Mouse (Mus musculus) lung, embryonic 15.5 days (tissue): ENCODE measurements at regions not wholly inside any gene's neighbourhood (a gene's known extent, or its start where the extent isn't known, plus 50 kb on each side); places are given as distances from the start of the nearest gene placed in this dataset.
A peak's percentile ranks its signal among the peaks of the same experiment; 100 is the strongest.

Experiments
- ATAC-seq: fragments of 200-750 bp; cut with Nextera tagmentation; 2 replicates; pipeline ENCODE4 v1.8.0; 2017; ENCODE audit warnings: moderate number of reproducible peaks, borderline replicate concordance; ENCODE audit not compliant: low FRiP score, low TSS enrichment; ENCODE audit errors: extremely low read depth
- H3K27ac ChIP-seq: fragments of 300-500 bp; sonication (generic); 2 replicates; pipeline ENCODE4 v1.5.1; 2015; ENCODE audit warnings: moderate library complexity, mild to moderate bottlenecking, inconsistent platforms
- H3K27me3 ChIP-seq: fragments of 300-500 bp; sonication (generic); 2 replicates; pipeline ENCODE4 v1.6.1; 2015; ENCODE audit warnings: inconsistent platforms
- H3K36me3 ChIP-seq: fragments of 300-500 bp; sonication (generic); 2 replicates; pipeline ENCODE4 v1.6.1; 2015; ENCODE audit warnings: inconsistent platforms
- H3K4me1 ChIP-seq: fragments of 300-500 bp; sonication (generic); 2 replicates; pipeline ENCODE4 v1.6.1; 2015; ENCODE audit warnings: inconsistent platforms
- H3K4me2 ChIP-seq: fragments of 300-500 bp; sonication (generic); 2 replicates; pipeline ENCODE4 v1.6.1; 2015; ENCODE audit warnings: inconsistent platforms, mild to moderate bottlenecking, moderate library complexity
- H3K4me3 ChIP-seq: fragments of 300-500 bp; sonication (generic); 2 replicates; pipeline ENCODE4 v1.5.1; 2015; ENCODE audit warnings: mild to moderate bottlenecking, inconsistent platforms
- H3K9ac ChIP-seq: fragments of 300-500 bp; sonication (generic); 2 replicates; pipeline ENCODE4 v1.6.1; 2015; ENCODE audit warnings: inconsistent platforms
- H3K9me3 ChIP-seq: fragments of 300-500 bp; sonication (generic); 2 replicates; pipeline ENCODE4 v1.6.1; 2016; ENCODE audit warnings: inconsistent platforms
- WGBS: fragments of 180-500 bp; shearing (Covaris S2); methylation state at CpG from one replicate; pipeline ENCODE4 v1.1.7; 2015; 5-methylcytosine and 5-hydroxymethylcytosine counted together

DNA sequence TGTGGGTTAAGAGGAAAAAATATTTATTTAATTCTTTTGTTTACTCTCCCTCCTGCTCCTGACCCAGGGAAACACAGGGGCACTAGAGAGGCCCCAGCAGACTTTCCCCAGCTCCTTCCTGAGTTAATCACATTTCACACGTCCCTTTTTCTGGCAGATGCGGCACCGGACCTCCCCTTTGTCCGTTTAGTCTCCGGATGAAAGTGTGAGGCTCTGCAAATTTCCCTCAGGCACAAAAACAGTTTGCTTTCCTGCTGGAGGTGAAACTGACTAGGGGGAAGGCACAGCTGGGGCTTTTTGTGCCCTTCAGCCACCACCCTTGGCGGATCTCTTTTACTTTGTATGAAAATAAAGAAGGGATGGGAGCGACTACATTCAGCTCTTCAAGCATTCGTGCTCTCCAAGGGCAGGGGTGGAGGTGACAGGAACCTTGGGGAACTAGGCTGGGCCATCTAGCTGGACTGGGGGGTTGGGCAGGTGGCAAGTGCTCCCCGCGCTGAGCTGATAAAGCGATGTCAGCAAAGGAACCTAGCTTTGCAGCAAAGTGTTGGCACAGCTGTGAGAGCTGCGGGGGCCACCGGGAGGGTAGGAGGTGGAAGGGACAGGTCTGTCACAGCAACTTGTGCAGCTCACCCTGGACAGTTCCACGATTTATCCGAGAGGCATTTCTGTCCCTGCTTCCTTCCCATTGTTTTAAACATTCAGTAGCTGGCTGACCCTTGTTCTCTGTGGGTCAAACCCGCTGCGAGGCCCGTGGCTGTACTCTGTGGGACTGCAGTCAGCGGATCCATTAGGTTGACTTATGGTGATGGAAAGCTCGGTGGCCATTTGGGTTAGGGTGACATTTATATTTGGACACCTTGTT is 329.6 kb downstream of the Ttll7 start:
- Histone ChIP-seq H3K9me3 (no peaks in the 10 kb centered on the region), H3K27me3 (peaks cover 2% of the 10 kb centered on the region; the same call in 1 of the 2 replicates), H3K4me3 (no peak overlapping the region), H3K4me1 (peaks cover 12% of the 10 kb centered on the region), H3K9ac (no peak overlapping the region), H3K4me2 (peak overlapping the region; percentile 36), H3K27ac (no peak overlapping the region), H3K36me3 (no peaks in the 10 kb centered on the region)
- 3% methylated on average over 20 of the region's 20 CpGs for WGBS
- no peak; the same call in 1 of the 2 replicates for ATAC-seq

DNA sequence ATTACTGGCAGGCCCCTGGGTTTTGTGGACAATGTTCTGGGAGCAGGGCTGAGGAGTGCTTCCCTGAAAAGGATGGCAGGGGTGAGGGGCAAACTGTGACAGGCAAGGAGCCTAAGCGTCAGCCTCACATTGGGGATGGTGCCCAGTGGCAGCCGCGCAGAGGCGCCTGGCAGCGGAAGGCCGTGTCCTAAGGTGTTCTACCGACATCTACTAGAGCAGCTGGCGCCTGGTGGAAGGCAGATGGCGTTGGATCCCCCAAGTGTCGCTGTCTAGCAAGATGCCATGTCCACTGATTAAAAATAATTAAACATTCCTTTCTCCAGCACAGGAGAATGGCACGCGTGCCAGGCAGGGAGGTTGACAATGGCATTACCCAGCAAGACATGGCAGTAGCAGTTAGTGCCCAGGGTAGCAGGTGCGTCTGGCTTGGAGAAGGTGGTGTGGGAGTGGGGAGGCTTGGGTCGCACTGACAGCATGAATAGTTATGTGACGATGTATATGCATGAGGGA is 330.3 kb downstream of the Ttll7 start:
- Histone ChIP-seq H3K4me1 (peaks cover 12% of the 10 kb centered on the region), H3K9me3 (no peaks in the 10 kb centered on the region), H3K36me3 (no peaks in the 10 kb centered on the region), H3K4me2 (peak overlapping the region; percentile 36; the same call in 1 of the 2 replicates), H3K9ac (no peak overlapping the region), H3K27ac (no peak overlapping the region), H3K4me3 (no peak overlapping the region), H3K27me3 (peaks cover 2% of the 10 kb centered on the region; the same call in 1 of the 2 replicates)
- ATAC-seq: no peak
- WGBS: 36% methylated on average over 15 of the region's 15 CpGs

DNA sequence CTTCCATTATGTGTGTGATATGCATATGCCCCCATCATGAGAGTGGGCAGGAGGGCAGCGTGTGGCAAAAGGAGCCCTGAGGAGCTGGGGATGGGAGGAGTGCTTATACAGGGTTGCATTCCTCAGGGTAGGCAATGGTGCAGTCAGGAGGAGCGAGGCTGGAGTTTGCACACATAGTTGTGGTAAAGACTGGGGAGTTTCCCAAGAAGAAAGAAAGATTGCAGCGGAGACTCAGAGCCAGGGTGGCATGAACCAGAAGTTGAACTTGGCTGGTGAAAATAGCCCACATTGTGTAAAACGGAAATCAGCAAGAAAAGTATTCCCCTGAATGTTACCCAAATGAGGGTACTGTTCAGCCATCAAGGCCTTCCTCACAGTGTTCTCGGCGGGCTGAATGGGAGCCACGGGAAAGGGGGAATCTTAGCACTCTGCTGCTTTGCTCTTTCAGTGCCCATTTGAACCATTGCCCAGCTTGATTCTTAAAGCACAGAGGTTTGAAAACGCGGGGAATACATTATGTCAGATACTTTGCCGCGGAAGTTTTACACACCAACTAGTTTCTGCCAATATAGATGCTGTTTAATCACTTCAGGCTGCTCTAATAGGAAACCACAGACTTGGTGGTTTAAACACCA is 331.6 kb downstream of the Ttll7 start:
- ATAC-seq: no peak
- no peak overlapping the region for H3K4me2 ChIP-seq
- no peaks in the 10 kb centered on the region for H3K9me3 ChIP-seq
- no peaks in the 10 kb centered on the region for H3K36me3 ChIP-seq
- peaks cover 2% of the 10 kb centered on the region; the same call in 1 of the 2 replicates for H3K27me3 ChIP-seq
- no peak overlapping the region for H3K4me3 ChIP-seq
- peaks cover 12% of the 10 kb centered on the region for H3K4me1 ChIP-seq
- H3K27ac ChIP-seq: no peak overlapping the region
- WGBS: 73% methylated on average over 11 of the region's 11 CpGs
- H3K9ac ChIP-seq: no peak overlapping the region

DNA sequence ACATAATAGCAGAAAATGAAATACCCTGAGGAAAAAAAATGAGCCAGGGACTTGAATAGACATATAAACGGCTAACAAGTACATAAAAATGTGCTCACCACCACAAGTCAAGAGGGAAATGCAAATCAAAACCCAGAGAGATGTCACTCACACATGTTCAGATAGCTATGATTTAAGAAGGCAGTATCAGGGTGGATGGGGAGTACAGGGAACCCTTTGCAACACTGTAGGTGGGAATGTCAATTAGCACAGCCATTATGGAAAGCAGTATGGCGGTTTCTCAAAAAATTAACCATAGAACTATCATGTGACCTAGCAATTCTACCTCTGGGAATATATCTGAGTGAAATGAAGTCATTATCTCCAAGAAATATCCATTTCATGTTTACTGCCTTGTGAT is 337.6 kb downstream of the Ttll7 start:
- H3K27me3 ChIP-seq: no peaks in the 10 kb centered on the region
- no peaks in the 10 kb centered on the region for H3K36me3 ChIP-seq
- ATAC-seq: no peak
- H3K4me1 ChIP-seq: no peaks in the 10 kb centered on the region
- no peaks in the 10 kb centered on the region for H3K9me3 ChIP-seq
- H3K4me2 ChIP-seq: no peak overlapping the region
- no peak overlapping the region for H3K27ac ChIP-seq
- WGBS: 80% methylated on average over 2 of the region's 2 CpGs
- no peak overlapping the region for H3K4me3 ChIP-seq
- H3K9ac ChIP-seq: no peak overlapping the region

DNA sequence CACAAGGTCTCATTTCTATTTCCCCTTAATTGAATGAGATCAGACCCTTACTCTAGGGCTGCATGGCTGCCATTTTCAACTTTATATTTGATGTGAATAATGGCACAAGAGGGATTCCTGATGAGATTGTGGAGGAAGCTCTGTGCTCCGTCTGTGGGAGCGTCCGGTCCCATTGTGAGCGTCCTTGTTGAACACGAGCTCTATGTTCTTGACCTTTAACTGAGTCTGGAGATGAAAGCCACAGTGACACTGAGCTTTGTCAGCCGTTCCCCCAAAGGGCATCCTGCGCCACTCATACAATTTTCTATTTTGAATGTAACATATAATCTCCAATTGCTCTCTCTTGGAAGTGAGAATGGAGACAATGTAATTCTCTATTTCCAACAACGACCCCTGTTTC is 344.5 kb downstream of the Ttll7 start:
- H3K27me3 ChIP-seq: no peaks in the 10 kb centered on the region
- no peaks in the 10 kb centered on the region for H3K36me3 ChIP-seq
- H3K9me3 ChIP-seq: no peaks in the 10 kb centered on the region
- ATAC-seq: no peak
- no peaks in the 10 kb centered on the region for H3K4me1 ChIP-seq
- 84% methylated on average over 8 of the region's 8 CpGs for WGBS
- no peak overlapping the region for H3K9ac ChIP-seq
- no peak overlapping the region for H3K4me3 ChIP-seq
- H3K27ac ChIP-seq: no peak overlapping the region
- H3K4me2 ChIP-seq: no peak overlapping the region

DNA sequence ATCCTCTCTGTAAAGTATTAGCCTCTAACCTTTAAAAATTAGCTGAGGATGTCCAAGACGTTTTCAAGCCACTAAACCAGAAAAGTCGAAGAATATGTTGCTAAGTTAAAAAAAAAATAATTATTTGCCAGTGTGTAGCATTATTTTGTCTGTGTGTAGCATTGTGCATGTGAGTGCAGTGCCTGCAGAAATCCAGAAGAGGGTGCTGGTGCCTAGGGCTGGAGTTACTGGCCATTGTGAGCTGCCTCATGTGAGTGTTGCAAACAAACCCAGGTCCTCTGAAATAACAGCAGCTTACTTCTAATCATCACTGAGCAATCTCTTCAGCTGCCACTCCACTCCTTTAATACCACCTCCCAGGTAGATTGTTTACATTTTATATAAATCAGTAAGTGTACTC is 345.0 kb downstream of the Ttll7 start:
- Histone ChIP-seq H3K36me3 (no peaks in the 10 kb centered on the region), H3K4me3 (no peak overlapping the region), H3K9me3 (no peaks in the 10 kb centered on the region), H3K4me1 (no peaks in the 10 kb centered on the region), H3K4me2 (no peak overlapping the region), H3K27me3 (no peaks in the 10 kb centered on the region), H3K9ac (no peak overlapping the region), H3K27ac (no peak overlapping the region)
- ATAC-seq: no peak
- 43% methylated on average over 2 of the region's 2 CpGs for WGBS

DNA sequence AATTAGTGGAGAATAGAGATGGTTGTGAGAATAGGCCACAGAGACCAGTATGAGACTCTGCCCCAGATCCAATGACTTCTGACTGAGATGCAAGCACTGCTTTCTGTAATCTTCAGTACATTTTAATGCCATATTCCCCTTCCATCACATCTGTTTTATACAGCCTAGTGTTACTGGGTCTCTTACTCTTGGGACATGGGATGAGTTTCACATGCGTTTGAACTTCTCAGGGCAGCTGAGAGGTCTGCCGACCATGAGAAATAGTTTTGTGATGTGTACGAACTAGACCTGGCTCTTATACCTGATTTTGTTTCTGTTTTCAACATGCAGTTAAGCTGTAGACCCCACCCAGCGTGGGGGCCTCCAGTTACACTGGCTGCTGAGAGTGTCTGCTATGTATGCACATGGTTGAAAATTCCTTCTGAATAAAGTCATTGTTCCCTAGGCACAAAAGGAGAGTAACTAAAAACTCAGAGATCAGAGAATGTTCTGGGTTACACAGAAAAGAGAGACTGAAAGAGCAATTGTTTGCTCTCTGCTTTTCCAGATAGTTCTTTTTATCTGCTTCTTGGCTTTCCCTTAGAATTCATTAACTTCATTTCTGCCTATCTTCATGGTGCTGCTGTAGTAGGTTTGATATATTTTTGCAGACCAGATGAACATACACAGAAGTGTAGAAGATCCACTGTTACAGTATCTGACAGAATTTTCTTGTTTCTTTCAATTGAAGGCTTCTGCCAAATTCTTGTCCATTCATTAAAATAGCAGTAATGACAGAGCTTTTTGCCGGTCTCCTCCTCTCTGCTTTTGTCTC is 359.2 kb downstream of the Ttll7 start:
- H3K36me3 ChIP-seq: no peaks in the 10 kb centered on the region
- H3K4me2 ChIP-seq: no peak overlapping the region
- no peak overlapping the region for H3K4me3 ChIP-seq
- WGBS: 56% methylated on average over 5 of the region's 5 CpGs
- no peak for ATAC-seq
- H3K4me1 ChIP-seq: no peaks in the 10 kb centered on the region
- H3K27me3 ChIP-seq: no peaks in the 10 kb centered on the region
- H3K9me3 ChIP-seq: no peaks in the 10 kb centered on the region
- H3K27ac ChIP-seq: no peak overlapping the region
- no peak overlapping the region for H3K9ac ChIP-seq

DNA sequence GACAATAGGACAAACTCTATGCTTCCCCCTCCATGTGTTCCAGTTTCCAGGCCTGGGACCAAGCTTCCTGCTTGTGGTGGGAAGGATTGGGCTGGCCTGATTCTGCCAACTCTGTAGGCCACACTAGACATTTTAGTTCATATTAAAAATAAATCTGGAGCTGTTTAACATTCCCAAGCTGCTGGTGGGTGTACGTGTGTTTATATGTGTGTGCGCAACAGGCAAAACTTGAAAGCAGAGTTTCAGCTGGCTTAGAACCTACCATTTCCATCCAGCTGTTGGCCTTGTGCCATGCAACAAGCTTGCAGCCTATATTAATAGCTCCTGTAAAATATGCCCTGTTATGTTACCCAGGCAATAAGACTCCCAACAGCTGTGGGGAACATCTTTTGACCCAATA is 376.5 kb downstream of the Ttll7 start:
- Histone ChIP-seq H3K4me3 (no peak overlapping the region), H3K27ac (0 out of 2 replicates have a peak overlapping the region, but pooled peaks have one; percentile 12), H3K27me3 (no peaks in the 10 kb centered on the region), H3K4me2 (no peak overlapping the region), H3K9ac (no peak overlapping the region), H3K4me1 (no peaks in the 10 kb centered on the region), H3K36me3 (no peaks in the 10 kb centered on the region), H3K9me3 (no peaks in the 10 kb centered on the region)
- ATAC-seq: peak; percentile 55; the same call in 1 of the 2 replicates
- WGBS: 61% methylated on average over 2 of the region's 2 CpGs

DNA sequence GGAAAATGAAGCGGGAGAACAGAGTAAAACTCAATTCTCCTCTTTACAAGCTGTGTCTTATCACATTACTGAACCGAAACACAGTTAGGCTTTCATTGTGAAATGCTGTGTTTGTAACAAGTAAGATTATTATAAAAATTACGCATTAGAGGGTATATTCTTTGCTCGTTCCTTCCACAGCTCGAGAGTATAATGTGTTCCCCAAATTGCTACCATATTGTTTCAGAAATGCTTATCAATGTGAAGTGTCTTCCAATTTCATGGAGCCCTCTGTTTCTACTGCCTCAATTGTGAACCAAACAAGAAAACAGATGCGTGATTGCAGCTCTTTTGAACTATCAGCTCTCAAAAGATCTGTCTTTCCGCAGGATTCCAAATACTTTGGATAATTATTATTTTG is 378.4 kb downstream of the Ttll7 start:
- no peak for ATAC-seq
- Histone ChIP-seq H3K27me3 (no peaks in the 10 kb centered on the region), H3K4me1 (no peaks in the 10 kb centered on the region), H3K4me3 (no peak overlapping the region), H3K4me2 (no peak overlapping the region), H3K9me3 (no peaks in the 10 kb centered on the region), H3K36me3 (no peaks in the 10 kb centered on the region), H3K27ac (no peak overlapping the region), H3K9ac (no peak overlapping the region)
- 81% methylated on average over 7 of the region's 7 CpGs for WGBS

DNA sequence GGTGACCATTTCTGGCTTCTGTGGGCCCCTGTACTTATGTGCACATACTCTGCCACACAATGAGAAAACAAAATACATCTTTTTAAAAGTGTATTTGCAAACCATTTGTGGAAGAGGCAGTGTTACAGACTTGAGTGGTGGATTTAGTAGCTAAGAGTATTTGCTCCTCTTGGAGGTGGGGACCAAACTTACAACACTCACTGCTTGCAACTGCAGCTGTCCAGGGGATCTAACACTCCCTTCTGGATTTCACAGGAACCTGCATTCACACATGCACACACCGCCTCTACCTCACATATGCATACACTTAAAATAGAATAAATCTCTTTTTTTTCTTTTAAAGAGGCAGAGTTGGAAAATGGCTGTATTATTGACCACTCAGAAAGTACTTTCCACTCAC is 386.2 kb downstream of the Ttll7 start:
- WGBS: 48% methylated on average over 1 of the region's 1 CpGs
- ATAC-seq: no peak
- H3K4me2 ChIP-seq: no peak overlapping the region

DNA sequence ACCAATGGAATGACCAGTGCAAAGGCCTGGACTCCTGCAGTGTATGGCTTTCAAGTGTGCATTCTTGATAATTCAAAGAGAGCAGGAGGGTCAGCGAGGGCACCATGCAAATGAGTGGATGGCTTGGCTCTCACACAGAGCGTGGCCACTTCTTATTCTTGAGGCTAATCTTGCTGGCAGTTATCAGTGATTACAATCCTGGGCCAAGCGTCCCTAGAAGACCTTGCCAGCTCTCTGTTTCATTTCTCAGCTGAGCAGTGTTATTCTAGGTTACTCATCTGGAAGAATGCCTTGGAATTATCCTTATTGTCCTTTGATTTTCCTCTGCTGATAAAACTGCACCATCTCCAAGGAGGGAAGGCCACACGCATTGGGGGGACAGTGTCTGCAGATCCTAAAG is 388.5 kb downstream of the Ttll7 start:
- no peaks in the 10 kb centered on the region for H3K27me3 ChIP-seq
- H3K9ac ChIP-seq: no peak overlapping the region
- no peak overlapping the region for H3K4me3 ChIP-seq
- H3K4me2 ChIP-seq: no peak overlapping the region
- no peaks in the 10 kb centered on the region for H3K36me3 ChIP-seq
- 68% methylated on average over 4 of the region's 4 CpGs for WGBS
- H3K4me1 ChIP-seq: no peaks in the 10 kb centered on the region
- H3K9me3 ChIP-seq: no peaks in the 10 kb centered on the region
- no peak for ATAC-seq
- H3K27ac ChIP-seq: no peak overlapping the region

More for the DNA sequence above, 386.2 kb downstream of the Ttll7 start:
- Histone ChIP-seq H3K27ac (no peak overlapping the region), H3K9ac (no peak overlapping the region), H3K4me1 (no peaks in the 10 kb centered on the region), H3K9me3 (no peaks in the 10 kb centered on the region), H3K27me3 (no peaks in the 10 kb centered on the region), H3K4me3 (no peak overlapping the region), H3K36me3 (no peaks in the 10 kb centered on the region)
